Mouse (Mus musculus): Measurements from ENCODE around the gene Lrba. TPM values are rescaled to one million over a fixed set of nuclear protein-coding genes. Genes with fewer than 3 reads are reported as not detected.

Gene Lrba
- polyA plus RNA-seq, 1 experiment = 5.4 TPM

- no peak overlapping the region for H3K27ac ChIP-seq (ENCODE audit: control insufficient read depth, insufficient read depth, low read depth, low read length)
- H3K36me3 ChIP-seq (ENCODE audit: control insufficient read depth, insufficient read depth, low read length) = no peaks in the 10 kb centered on the region
- no peak for TF ChIP-seq CTCF (IDR thresholded peaks at IDR 0.05; ENCODE audit: control insufficient read depth, insufficient read depth, insufficient replicate concordance, low read depth, low read length)
- peaks cover 3% of the 10 kb centered on the region for H3K4me1 ChIP-seq (ENCODE audit: control insufficient read depth, insufficient read depth, low read length)
- H3K4me3 ChIP-seq (ENCODE audit: control insufficient read depth, low read depth, low read length) = no peak overlapping the region
- no peaks in the 10 kb centered on the region for H3K27me3 ChIP-seq (ENCODE audit: control insufficient read depth, insufficient read depth, low read length)
Measured at GRCm38 (mm10) chr3:86539555-86540168, 315.2 kb downstream of the Lrba start.

GRCm38 (mm10) chr3:86541074-86541614 lies 316.7 kb downstream of the Lrba start:
- Histone ChIP-seq H3K4me1 (ENCODE audit: control insufficient read depth, insufficient read depth, low read length) (peaks cover 3% of the 10 kb centered on the region), H3K36me3 (ENCODE audit: control insufficient read depth, insufficient read depth, low read length) (no peaks in the 10 kb centered on the region), H3K27ac (ENCODE audit: control insufficient read depth, insufficient read depth, low read depth, low read length) (no peak overlapping the region), H3K4me3 (ENCODE audit: control insufficient read depth, low read depth, low read length) (no peak overlapping the region), H3K27me3 (ENCODE audit: control insufficient read depth, insufficient read depth, low read length) (no peaks in the 10 kb centered on the region)
- no peak for TF ChIP-seq POLR2A (IDR thresholded peaks at IDR 0.05; ENCODE audit: control insufficient read depth, low read depth, low read length)
- no peak for TF ChIP-seq CTCF (IDR thresholded peaks at IDR 0.05; ENCODE audit: control insufficient read depth, insufficient read depth, insufficient replicate concordance, low read depth, low read length)

GRCm38 (mm10) chr3:86541863-86542397 lies 317.4 kb downstream of the Lrba start:
- Histone ChIP-seq H3K4me1 (ENCODE audit: control insufficient read depth, insufficient read depth, low read length) (peaks cover 3% of the 10 kb centered on the region), H3K36me3 (ENCODE audit: control insufficient read depth, insufficient read depth, low read length) (no peaks in the 10 kb centered on the region), H3K27ac (ENCODE audit: control insufficient read depth, insufficient read depth, low read depth, low read length) (no peak overlapping the region), H3K4me3 (ENCODE audit: control insufficient read depth, low read depth, low read length) (no peak overlapping the region), H3K27me3 (ENCODE audit: control insufficient read depth, insufficient read depth, low read length) (no peaks in the 10 kb centered on the region)
- TF ChIP-seq POLR2A (IDR thresholded peaks at IDR 0.05; ENCODE audit: control insufficient read depth, low read depth, low read length) (no peak), CTCF (IDR thresholded peaks at IDR 0.05; ENCODE audit: control insufficient read depth, insufficient read depth, insufficient replicate concordance, low read depth, low read length) (no peak)

GRCm38 (mm10) chr3:86544785-86545184 lies 320.3 kb downstream of the Lrba start:
- H3K27me3 ChIP-seq (ENCODE audit: control insufficient read depth, insufficient read depth, low read length) = no peaks in the 10 kb centered on the region

GRCm38 (mm10) chr3:86545945-86546344 lies 321.5 kb downstream of the Lrba start:
- Histone ChIP-seq H3K27ac (ENCODE audit: control insufficient read depth, insufficient read depth, low read depth, low read length) (no peak overlapping the region), H3K4me3 (ENCODE audit: control insufficient read depth, low read depth, low read length) (no peak overlapping the region), H3K36me3 (ENCODE audit: control insufficient read depth, insufficient read depth, low read length) (no peaks in the 10 kb centered on the region), H3K27me3 (ENCODE audit: control insufficient read depth, insufficient read depth, low read length) (no peaks in the 10 kb centered on the region), H3K4me1 (ENCODE audit: control insufficient read depth, insufficient read depth, low read length) (peaks cover 6% of the 10 kb centered on the region)
- no peak for TF ChIP-seq CTCF (IDR thresholded peaks at IDR 0.05; ENCODE audit: control insufficient read depth, insufficient read depth, insufficient replicate concordance, low read depth, low read length)
- TF ChIP-seq POLR2A (IDR thresholded peaks at IDR 0.05; ENCODE audit: control insufficient read depth, low read depth, low read length) = no peak

More at GRCm38 (mm10) chr3:86544785-86545184, 320.3 kb downstream of the Lrba start:
- Histone ChIP-seq H3K4me3 (ENCODE audit: control insufficient read depth, low read depth, low read length) (no peak overlapping the region), H3K4me1 (ENCODE audit: control insufficient read depth, insufficient read depth, low read length) (0 out of 2 replicates have a peak, but pooled peaks cover 2% of the 10 kb centered on the region), H3K27ac (ENCODE audit: control insufficient read depth, insufficient read depth, low read depth, low read length) (no peak overlapping the region), H3K36me3 (ENCODE audit: control insufficient read depth, insufficient read depth, low read length) (no peaks in the 10 kb centered on the region)
- TF ChIP-seq POLR2A (IDR thresholded peaks at IDR 0.05; ENCODE audit: control insufficient read depth, low read depth, low read length) = no peak
- TF ChIP-seq CTCF (IDR thresholded peaks at IDR 0.05; ENCODE audit: control insufficient read depth, insufficient read depth, insufficient replicate concordance, low read depth, low read length) = no peak

- H3K4me1 ChIP-seq (ENCODE audit: control insufficient read depth, insufficient read depth, low read length) = peaks cover 8% of the 10 kb centered on the region
Measured at GRCm38 (mm10) chr3:86546471-86547250, 322.2 kb downstream of the Lrba start.

GRCm38 (mm10) chr3:86547251-86547791 lies 322.8 kb downstream of the Lrba start:
- Histone ChIP-seq H3K27ac (ENCODE audit: control insufficient read depth, insufficient read depth, low read depth, low read length) (no peak overlapping the region), H3K4me3 (ENCODE audit: control insufficient read depth, low read depth, low read length) (peak overlapping the region; percentile 65), H3K4me1 (ENCODE audit: control insufficient read depth, insufficient read depth, low read length) (peaks cover 8% of the 10 kb centered on the region), H3K27me3 (ENCODE audit: control insufficient read depth, insufficient read depth, low read length) (no peaks in the 10 kb centered on the region), H3K36me3 (ENCODE audit: control insufficient read depth, insufficient read depth, low read length) (no peaks in the 10 kb centered on the region)
- TF ChIP-seq CTCF (IDR thresholded peaks at IDR 0.05; ENCODE audit: control insufficient read depth, insufficient read depth, insufficient replicate concordance, low read depth, low read length) = no peak
- TF ChIP-seq POLR2A (IDR thresholded peaks at IDR 0.05; ENCODE audit: control insufficient read depth, low read depth, low read length) = no peak

More at GRCm38 (mm10) chr3:86546471-86547250, 322.2 kb downstream of the Lrba start:
- Histone ChIP-seq H3K27ac (ENCODE audit: control insufficient read depth, insufficient read depth, low read depth, low read length) (no peak overlapping the region), H3K4me3 (ENCODE audit: control insufficient read depth, low read depth, low read length) (peak overlapping the region; percentile 65), H3K36me3 (ENCODE audit: control insufficient read depth, insufficient read depth, low read length) (no peaks in the 10 kb centered on the region), H3K27me3 (ENCODE audit: control insufficient read depth, insufficient read depth, low read length) (no peaks in the 10 kb centered on the region)
- TF ChIP-seq POLR2A (IDR thresholded peaks at IDR 0.05; ENCODE audit: control insufficient read depth, low read depth, low read length) = no peak

Measured in testis, adult 2 months (tissue).